Mouse (Mus musculus) B cell, adult 67 days (primary cell): Measurements from ENCODE around the gene Il1r1. TPM values are rescaled to one million over a fixed set of nuclear protein-coding genes. Genes with fewer than 3 reads are reported as not detected.

ENCODE experiments used
- total RNA-seq, 2 experiments: library from RNA; stranded (reverse); gene quantifications; 4 replicates each; pipeline ENCODE4 v1.2.4; 2023

Il1r1 gene
- total RNA-seq: not detected

GRCm38 (mm10) chr1:40224539-40225284 lies at the start of gene Il1r1:
Gene Il1r1, plus strand, starts transcription at chr1:40225080.

GRCm38 (mm10) chr1:40324457-40324856 lies 99.6 kb downstream of the Il1r1 start, which contains the start of gene Il1rl2:
Gene Il1rl2, plus strand, starts transcription at chr1:40324610.

Other genes with a start within 250 kb of the Il1r1 start
- gene Il1r2, start 151.0 kb upstream of the Il1r1 start, total RNA-seq: 10 to 100 TPM; 18.1 to 18.3 TPM
- gene Il1rl2, start 99.5 kb downstream of the Il1r1 start, total RNA-seq: under 1 TPM; 0.29 to 0.65 TPM
- under 1 TPM in 1 of 2 experiments, not detected in 1; 0.64 TPM for gene Il1rl1, start 204.5 kb downstream of the Il1r1 start, total RNA-seq
- 1 to 10 TPM; 1.8 to 1.9 TPM for gene Il18r1, start 240.5 kb downstream of the Il1r1 start, total RNA-seq